Mouse (Mus musculus) cortical plate, adult 2 months (tissue): Measurements from ENCODE around the gene Hoxa9. TPM values are rescaled to one million over a fixed set of nuclear protein-coding genes. Genes with fewer than 3 reads are reported as not detected.

Source experiments
- H3K27ac ChIP-seq: fragments of 200-500 bp; 2 replicates; pipeline ENCODE4 v1.5.1; 2012; ENCODE audit warnings: low read length, control low read depth, inconsistent platforms; ENCODE audit not compliant: insufficient read depth
- H3K4me1 ChIP-seq: fragments of 200-500 bp; 2 replicates; pipeline ENCODE4 v1.6.1; 2011; ENCODE audit warnings: low read length; ENCODE audit not compliant: control insufficient read depth, insufficient read depth
- H3K4me3 ChIP-seq: fragments of 200-500 bp; 2 replicates; pipeline ENCODE4 v1.5.1; 2011; ENCODE audit warnings: mild to moderate bottlenecking, low read length, control low read depth; ENCODE audit not compliant: insufficient read depth
- CTCF ChIP-seq: fragments of 200-500 bp; IDR thresholded peaks from 2 replicates; pipeline ENCODE4 v1.5.1; 2011; ENCODE audit warnings: mild to moderate bottlenecking, control low read depth, low read length; ENCODE audit not compliant: insufficient read depth; ENCODE audit errors: extremely low read depth
- POLR2A ChIP-seq: fragments of 200-500 bp; IDR thresholded peaks from 2 replicates; pipeline ENCODE4 v1.6.1; 2011; ENCODE audit warnings: mild to moderate bottlenecking, low read length, control low read depth; ENCODE audit not compliant: insufficient read depth; ENCODE audit errors: extremely low read depth
- polyA plus RNA-seq: library from polyadenylated mRNA; depleted of rRNA; stranded (reverse); fragments of >200 nt; gene quantifications from 2 replicates; pipeline ENCODE4 v1.2.3, GENCODE M21; 2012

The Hoxa9 gene
- polyA plus RNA-seq, 1 experiment: not detected

GRCm38 (mm10) chr6:52244471-52245039, 13.7 kb upstream of the Hoxa9 start:
- no peak overlapping the region for H3K27ac ChIP-seq
- no peaks in the 10 kb centered on the region for H3K4me1 ChIP-seq
- TF ChIP-seq POLR2A (no peak), CTCF (no peak)
- no peak overlapping the region for H3K4me3 ChIP-seq

GRCm38 (mm10) chr6:52243681-52244121, 12.8 kb upstream of the Hoxa9 start:
- no peaks in the 10 kb centered on the region for H3K4me1 ChIP-seq
- no peak for TF ChIP-seq CTCF
- TF ChIP-seq POLR2A: no peak
- no peak overlapping the region for H3K27ac ChIP-seq
- no peak overlapping the region for H3K4me3 ChIP-seq

GRCm38 (mm10) chr6:52242801-52243332, 12.0 kb upstream of the Hoxa9 start:
- H3K4me1 ChIP-seq: no peaks in the 10 kb centered on the region
- H3K27ac ChIP-seq: no peak overlapping the region
- no peak for TF ChIP-seq CTCF
- TF ChIP-seq POLR2A: no peak
- H3K4me3 ChIP-seq: no peak overlapping the region

GRCm38 (mm10) chr6:52241001-52241621, 10.2 kb upstream of the Hoxa9 start:
- no peak overlapping the region for H3K4me3 ChIP-seq
- TF ChIP-seq CTCF: no peak
- no peak for TF ChIP-seq POLR2A
- H3K4me1 ChIP-seq: no peaks in the 10 kb centered on the region

GRCm38 (mm10) chr6:52240389-52241000, 9.6 kb upstream of the Hoxa9 start, which contains the start of gene Hoxa10:
TSS of gene Hoxa10 (minus strand) at chr6:52240854.
- H3K4me1 ChIP-seq: no peaks in the 10 kb centered on the region
- no peak within 1 kb of the TSS for H3K27ac ChIP-seq
- no peak within 1 kb of the TSS for H3K4me3 ChIP-seq
- TF ChIP-seq POLR2A (no peak), CTCF (peak; percentile 22; the same call in 1 of the 2 replicates)

More at GRCm38 (mm10) chr6:52241001-52241621, 10.2 kb upstream of the Hoxa9 start:
- no peak overlapping the region for H3K27ac ChIP-seq

GRCm38 (mm10) chr6:52239625-52240388, 8.9 kb upstream of the Hoxa9 start:
- Histone ChIP-seq H3K4me3 (no peak overlapping the region), H3K4me1 (no peaks in the 10 kb centered on the region)
- TF ChIP-seq POLR2A (no peak), CTCF (no peak)

GRCm38 (mm10) chr6:52238976-52239375, 8.1 kb upstream of the Hoxa9 start:
- no peak overlapping the region for H3K4me3 ChIP-seq
- H3K4me1 ChIP-seq: no peaks in the 10 kb centered on the region
- no peak overlapping the region for H3K27ac ChIP-seq
- TF ChIP-seq CTCF (no peak), POLR2A (no peak)

More at GRCm38 (mm10) chr6:52239625-52240388, 8.9 kb upstream of the Hoxa9 start:
- no peak overlapping the region for H3K27ac ChIP-seq

GRCm38 (mm10) chr6:52238155-52238545, 7.3 kb upstream of the Hoxa9 start:
- TF ChIP-seq CTCF (no peak), POLR2A (no peak)
- H3K4me3 ChIP-seq: no peak overlapping the region
- no peak overlapping the region for H3K27ac ChIP-seq
- H3K4me1 ChIP-seq: no peaks in the 10 kb centered on the region
